Mouse (Mus musculus): Measurements from ENCODE around the gene Phb. TPM values are rescaled to one million over a fixed set of nuclear protein-coding genes. Genes with fewer than 3 reads are reported as not detected.

Phb gene
- polyA plus RNA-seq, 1 experiment = 49.5 TPM

DNA sequence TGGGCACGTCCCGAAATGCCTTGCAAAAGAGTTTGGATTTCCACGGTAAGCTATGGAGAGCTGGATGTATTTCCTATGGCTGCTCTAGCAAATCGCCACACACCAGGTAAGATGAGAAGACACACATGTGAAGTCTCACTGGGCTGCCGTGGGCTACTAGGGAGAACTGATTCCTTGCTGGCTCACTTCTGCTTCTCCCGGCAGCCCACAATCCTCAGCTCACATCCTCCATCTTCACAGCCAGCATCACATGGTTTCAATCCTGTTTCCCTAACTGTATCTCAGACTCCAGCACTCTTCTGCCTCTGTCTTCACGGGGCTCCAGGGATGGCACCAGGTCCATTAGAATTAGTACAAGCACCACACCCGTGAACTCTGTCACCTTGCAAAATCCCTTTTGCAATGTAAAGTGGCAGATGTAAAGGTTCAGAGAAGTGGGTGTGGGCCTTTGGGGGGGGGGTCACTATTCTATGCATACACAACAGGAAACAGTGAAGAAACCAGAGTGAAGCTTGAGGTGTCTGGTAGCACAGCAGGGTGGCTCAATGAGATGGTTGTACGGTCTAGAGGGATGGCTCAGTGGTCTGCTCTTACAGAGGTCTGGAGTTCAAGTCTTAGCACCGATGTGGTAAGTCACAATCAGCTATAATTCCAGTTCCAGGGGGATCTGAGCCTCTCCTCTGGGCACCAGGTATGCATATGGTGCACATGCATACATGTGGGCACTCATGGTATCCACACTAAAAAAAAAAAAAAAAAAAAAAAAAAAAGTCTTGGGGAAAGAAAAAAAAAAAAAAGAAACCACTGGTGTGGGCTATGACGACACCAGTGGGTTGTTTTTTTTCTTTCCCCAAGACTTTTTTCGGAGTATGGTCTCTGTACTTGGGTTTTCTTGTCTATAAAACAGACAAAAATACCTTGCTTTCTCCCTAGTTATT lies 37.5 kb downstream of the Phb start:
- H3K4me3 ChIP-seq (ENCODE audit: extremely low read depth, insufficient read depth, insufficient read length) = no peak overlapping the region
- 81% methylated on average over 12 of the region's 12 CpGs for WGBS
- no peak for TF ChIP-seq CTCF (IDR thresholded peaks at IDR 0.05; ENCODE audit: extremely low read depth, insufficient read depth, insufficient read length, insufficient replicate concordance)
- no peak for TF ChIP-seq POLR2A (IDR thresholded peaks at IDR 0.05; ENCODE audit: low read depth, low read length)
- no peak for DNase-seq (ENCODE audit: low read depth in 1 of 2, low spot score in 2 of 2)
- H3K36me3 ChIP-seq (ENCODE audit: control insufficient read depth, insufficient read depth, low read length) = no peaks in the 10 kb centered on the region
- H3K4me1 ChIP-seq (ENCODE audit: control insufficient read depth, insufficient read depth, insufficient read length) = no peaks in the 10 kb centered on the region
- no peak overlapping the region for H3K27ac ChIP-seq (ENCODE audit: insufficient read depth, low read length)
- no peaks in the 10 kb centered on the region for H3K27me3 ChIP-seq (ENCODE audit: control insufficient read depth, insufficient read depth, low read length)

DNA sequence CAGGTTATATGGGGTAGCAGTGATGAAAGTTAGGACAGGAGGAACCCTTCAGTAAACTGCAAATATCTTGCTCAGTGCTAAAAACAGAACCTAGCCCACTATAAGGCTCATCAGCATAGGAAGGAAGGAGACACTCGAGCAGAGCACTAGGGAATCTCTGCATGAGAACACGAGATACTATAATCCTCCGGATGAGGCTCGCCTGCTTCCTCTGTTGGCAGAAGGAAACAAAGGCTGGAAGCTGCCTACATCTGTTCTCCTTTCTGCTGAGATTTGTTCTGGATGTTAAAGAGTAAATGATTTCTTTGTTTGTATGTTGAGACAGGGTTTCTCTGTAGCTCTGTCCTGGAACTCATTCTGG lies 38.2 kb downstream of the Phb start:
- no peaks in the 10 kb centered on the region for H3K4me1 ChIP-seq (ENCODE audit: control insufficient read depth, insufficient read depth, insufficient read length)
- H3K36me3 ChIP-seq (ENCODE audit: control insufficient read depth, insufficient read depth, low read length) = no peaks in the 10 kb centered on the region
- no peak overlapping the region for H3K4me3 ChIP-seq (ENCODE audit: extremely low read depth, insufficient read depth, insufficient read length)
- no peak overlapping the region for H3K27ac ChIP-seq (ENCODE audit: insufficient read depth, low read length)
- TF ChIP-seq CTCF (IDR thresholded peaks at IDR 0.05; ENCODE audit: extremely low read depth, insufficient read depth, insufficient read length, insufficient replicate concordance) (no peak), POLR2A (IDR thresholded peaks at IDR 0.05; ENCODE audit: low read depth, low read length) (no peak)
- H3K27me3 ChIP-seq (ENCODE audit: control insufficient read depth, insufficient read depth, low read length) = no peaks in the 10 kb centered on the region
- WGBS = 64% methylated on average over 4 of the region's 4 CpGs
- DNase-seq (ENCODE audit: low read depth in 1 of 2, low spot score in 2 of 2) = no peak

DNA sequence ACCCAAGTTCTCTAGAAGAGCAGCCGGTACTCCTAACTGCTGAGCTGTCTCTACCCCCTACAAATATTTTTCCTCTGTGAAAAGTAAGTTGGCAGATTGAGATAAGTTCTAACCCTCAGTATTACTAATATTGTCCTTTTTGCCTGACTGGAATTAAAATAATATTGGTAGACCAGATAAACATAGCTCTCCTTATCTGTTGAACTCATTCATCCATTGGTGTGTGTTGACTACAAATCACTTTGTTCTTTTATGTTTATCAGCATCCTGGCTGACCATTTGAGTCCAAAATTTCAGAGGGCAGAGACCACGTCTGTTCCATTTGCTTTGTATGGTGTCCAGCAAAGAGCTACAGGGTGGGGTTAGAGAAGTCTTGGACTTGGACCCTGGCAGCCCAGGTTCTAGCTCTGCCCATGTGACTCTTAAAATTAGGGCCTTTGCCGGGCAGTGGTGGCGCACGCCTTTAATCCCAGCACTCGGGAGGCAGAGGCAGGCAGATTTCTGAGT lies 42.8 kb downstream of the Phb start:
- WGBS = 90% methylated on average over 6 of the region's 6 CpGs
- no peaks in the 10 kb centered on the region for H3K36me3 ChIP-seq (ENCODE audit: control insufficient read depth, insufficient read depth, low read length)
- TF ChIP-seq POLR2A (IDR thresholded peaks at IDR 0.05; ENCODE audit: low read depth, low read length) = no peak
- TF ChIP-seq CTCF (IDR thresholded peaks at IDR 0.05; ENCODE audit: extremely low read depth, insufficient read depth, insufficient read length, insufficient replicate concordance) = no peak
- no peak overlapping the region for H3K4me3 ChIP-seq (ENCODE audit: extremely low read depth, insufficient read depth, insufficient read length)
- H3K27ac ChIP-seq (ENCODE audit: insufficient read depth, low read length) = no peak overlapping the region
- DNase-seq (ENCODE audit: low read depth in 1 of 2, low spot score in 2 of 2) = no peak
- no peaks in the 10 kb centered on the region for H3K27me3 ChIP-seq (ENCODE audit: control insufficient read depth, insufficient read depth, low read length)
- 0 out of 2 replicates have a peak, but pooled peaks cover 2% of the 10 kb centered on the region for H3K4me1 ChIP-seq (ENCODE audit: control insufficient read depth, insufficient read depth, insufficient read length)

DNA sequence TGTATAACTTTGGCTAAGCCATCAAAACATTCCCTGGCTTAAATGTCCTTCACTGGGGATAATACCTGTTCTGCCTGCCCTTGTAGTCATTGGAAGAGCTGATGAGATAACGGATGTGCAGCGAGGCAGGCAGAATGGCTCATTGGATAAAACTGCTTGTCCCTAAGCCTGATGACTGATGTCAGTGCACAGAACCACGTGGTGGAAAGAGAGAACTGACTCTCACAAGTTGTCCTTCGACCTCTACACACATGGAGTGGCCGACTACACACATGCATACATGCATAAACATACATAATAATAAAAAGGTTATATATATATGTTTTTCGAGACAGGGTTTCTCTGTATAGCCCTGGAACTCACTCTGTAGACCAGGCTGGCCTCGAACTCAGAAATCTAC lies 43.7 kb downstream of the Phb start:
- Histone ChIP-seq H3K27ac (ENCODE audit: insufficient read depth, low read length) (no peak overlapping the region), H3K4me3 (ENCODE audit: extremely low read depth, insufficient read depth, insufficient read length) (no peak overlapping the region), H3K4me1 (ENCODE audit: control insufficient read depth, insufficient read depth, insufficient read length) (0 out of 2 replicates have a peak, but pooled peaks cover 2% of the 10 kb centered on the region), H3K36me3 (ENCODE audit: control insufficient read depth, insufficient read depth, low read length) (no peaks in the 10 kb centered on the region), H3K27me3 (ENCODE audit: control insufficient read depth, insufficient read depth, low read length) (no peaks in the 10 kb centered on the region)
- no peak for DNase-seq (ENCODE audit: low read depth in 1 of 2, low spot score in 2 of 2)
- WGBS = 83% methylated on average over 7 of the region's 7 CpGs
- TF ChIP-seq POLR2A (IDR thresholded peaks at IDR 0.05; ENCODE audit: low read depth, low read length) (no peak), CTCF (IDR thresholded peaks at IDR 0.05; ENCODE audit: extremely low read depth, insufficient read depth, insufficient read length, insufficient replicate concordance) (no peak)

DNA sequence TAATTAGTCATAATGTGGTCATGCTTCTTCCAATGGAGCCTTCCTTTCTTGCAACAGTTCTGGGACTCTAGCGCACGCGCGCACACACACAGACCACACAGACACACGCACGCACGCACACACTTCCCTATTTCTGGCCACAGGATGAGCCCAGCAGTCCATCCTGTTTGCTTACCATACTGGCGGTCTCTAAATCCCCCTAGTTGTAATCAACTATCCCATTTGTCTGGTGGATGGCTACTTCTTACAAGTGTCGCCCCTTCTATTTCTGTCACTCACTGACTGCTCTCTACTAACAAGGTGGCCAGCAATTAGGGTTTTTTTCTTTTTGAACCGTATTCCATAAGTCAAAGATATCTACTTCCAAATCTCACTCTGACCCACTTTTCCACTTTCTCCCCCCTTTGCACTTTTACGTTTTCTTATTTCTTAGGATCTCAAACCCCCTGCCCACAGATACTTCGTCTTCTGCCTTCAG lies 45.4 kb downstream of the Phb start:
- peak in 1 of 2 experiments; percentile 29 for DNase-seq (ENCODE audit: low read depth in 1 of 2, low spot score in 2 of 2)
- no peaks in the 10 kb centered on the region for H3K36me3 ChIP-seq (ENCODE audit: control insufficient read depth, insufficient read depth, low read length)
- WGBS = 1% methylated on average over 12 of the region's 12 CpGs
- H3K4me3 ChIP-seq (ENCODE audit: extremely low read depth, insufficient read depth, insufficient read length) = peak overlapping the region; percentile 85
- TF ChIP-seq CTCF (IDR thresholded peaks at IDR 0.05; ENCODE audit: extremely low read depth, insufficient read depth, insufficient read length, insufficient replicate concordance) (no peak), POLR2A (IDR thresholded peaks at IDR 0.05; ENCODE audit: low read depth, low read length) (no peak)
- peak overlapping the region; percentile 56 for H3K27ac ChIP-seq (ENCODE audit: insufficient read depth, low read length)
- peaks cover 2% of the 10 kb centered on the region; the same call in 1 of the 2 replicates for H3K4me1 ChIP-seq (ENCODE audit: control insufficient read depth, insufficient read depth, insufficient read length)
- no peaks in the 10 kb centered on the region for H3K27me3 ChIP-seq (ENCODE audit: control insufficient read depth, insufficient read depth, low read length)

DNA sequence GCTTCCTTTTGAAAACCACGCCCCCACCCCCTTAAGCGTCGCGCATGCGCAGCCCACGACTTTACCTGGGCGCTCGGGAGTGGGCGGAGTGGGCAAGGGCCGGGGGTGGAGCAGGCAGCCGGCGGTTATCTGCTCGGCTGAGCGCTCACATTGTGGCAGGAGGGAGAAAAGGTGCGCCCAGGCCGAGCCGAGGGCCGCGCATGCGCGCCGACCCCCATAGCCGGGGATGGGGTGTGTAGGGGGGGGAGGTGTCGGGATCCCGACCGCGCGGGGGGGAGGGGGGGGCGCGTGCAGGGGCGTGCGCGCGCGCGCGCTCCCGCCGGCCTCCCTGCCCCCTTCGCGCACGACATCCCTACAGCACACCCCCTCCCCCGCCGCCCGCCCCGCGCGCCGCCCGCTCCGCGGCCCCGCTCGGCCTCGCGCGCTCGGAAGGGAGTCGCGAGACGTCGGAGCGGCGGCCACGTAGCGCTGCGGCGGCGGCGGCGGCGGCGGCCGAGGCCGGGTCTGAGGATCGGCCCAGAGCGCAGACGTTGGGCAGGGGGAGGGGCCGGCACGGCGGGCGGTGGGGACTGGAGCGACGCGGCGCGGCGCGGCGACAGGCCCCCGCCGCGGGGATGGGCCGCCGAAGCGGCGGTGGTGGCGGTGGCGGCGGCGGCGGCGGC lies 45.9 kb downstream of the Phb start, which contains the start of gene Zfp652:
Gene Zfp652, plus strand, starts transcription at position 111 of the 662 bp plus-strand sequence.
- Histone ChIP-seq H3K27ac (ENCODE audit: insufficient read depth, low read length) (peak within 1 kb of the TSS; percentile 94), H3K27me3 (ENCODE audit: control insufficient read depth, insufficient read depth, low read length) (no peaks in the 10 kb centered on the region), H3K4me3 (ENCODE audit: extremely low read depth, insufficient read depth, insufficient read length) (peak within 1 kb of the TSS; percentile 85), H3K4me1 (ENCODE audit: control insufficient read depth, insufficient read depth, insufficient read length) (peaks cover 2% of the 10 kb centered on the region; the same call in 1 of the 2 replicates), H3K36me3 (ENCODE audit: control insufficient read depth, insufficient read depth, low read length) (no peaks in the 10 kb centered on the region)
- WGBS = 1% methylated on average over 54 of the region's 103 CpGs
- TF ChIP-seq CTCF (IDR thresholded peaks at IDR 0.05; ENCODE audit: extremely low read depth, insufficient read depth, insufficient read length, insufficient replicate concordance) (no peak), POLR2A (IDR thresholded peaks at IDR 0.05; ENCODE audit: low read depth, low read length) (no peak)
- peak; percentile 87 to 96 for DNase-seq (ENCODE audit: low read depth in 1 of 2, low spot score in 2 of 2)
